Mouse (Mus musculus) monocyte, adult 5-6 weeks (primary cell): ENCODE data around the gene Mrc2. TPM values are rescaled to one million over a fixed set of nuclear protein-coding genes. Genes with fewer than 3 reads are reported as not detected.

Experiments
- ATAC-seq: fragments of 153-309, 156-312 bp; replicated peaks from 2 replicates; pipeline ENCODE4 v1.8.0; 2017; ENCODE audit warnings: mild to moderate bottlenecking; ENCODE audit not compliant: low TSS enrichment, insufficient number of reproducible peaks, severe bottlenecking, poor library complexity, low FRiP score
- total RNA-seq: library from RNA; stranded (forward); fragments of 200-1000, 200-491, 200-594 nt; gene quantifications from 3 replicates; pipeline ENCODE4 v1.2.3, GENCODE M21; 2017

The Mrc2 gene
- 0.11 to 0.58 TPM (median 0.38 TPM) in 3 replicates for total RNA-seq

GRCm38 (mm10) chr11:105292124-105293071 is at the start of gene Mrc2:
Gene Mrc2 (plus strand): TSS chr11:105292643.
- ATAC-seq, result no peak

GRCm38 (mm10) chr11:105246369-105246768 is 46.1 kb upstream of the Mrc2 start:
- ATAC-seq, result no peak

- ATAC-seq, result no peak
Observed at GRCm38 (mm10) chr11:105246785-105247184, 45.7 kb upstream of the Mrc2 start.

GRCm38 (mm10) chr11:105247321-105247720 is 45.1 kb upstream of the Mrc2 start:
- ATAC-seq, result no peak

GRCm38 (mm10) chr11:105259733-105260132 is 32.7 kb upstream of the Mrc2 start:
- ATAC-seq, result no peak

- no peak for ATAC-seq
Observed at GRCm38 (mm10) chr11:105261116-105261515, 31.3 kb upstream of the Mrc2 start.

- ATAC-seq, result no peak
Observed at GRCm38 (mm10) chr11:105261601-105262351, 30.7 kb upstream of the Mrc2 start.

GRCm38 (mm10) chr11:105264506-105264905 is 27.9 kb upstream of the Mrc2 start:
- no peak for ATAC-seq

GRCm38 (mm10) chr11:105264988-105265387 is 27.5 kb upstream of the Mrc2 start:
- no peak for ATAC-seq

GRCm38 (mm10) chr11:105270155-105270554 is 22.3 kb upstream of the Mrc2 start:
- no peak for ATAC-seq

- no peak for ATAC-seq
Observed at GRCm38 (mm10) chr11:105280456-105280855, 12.0 kb upstream of the Mrc2 start.

- no peak for ATAC-seq
Observed at GRCm38 (mm10) chr11:105281291-105281690, 11.2 kb upstream of the Mrc2 start.

- no peak for ATAC-seq
Observed at GRCm38 (mm10) chr11:105281763-105282459, 10.5 kb upstream of the Mrc2 start.

- ATAC-seq, result no peak
Observed at GRCm38 (mm10) chr11:105282460-105282859, 10.0 kb upstream of the Mrc2 start.

- no peak for ATAC-seq
Observed at GRCm38 (mm10) chr11:105283016-105283415, 9.4 kb upstream of the Mrc2 start.

- no peak for ATAC-seq
Observed at GRCm38 (mm10) chr11:105285720-105286119, 6.7 kb upstream of the Mrc2 start.

GRCm38 (mm10) chr11:105289403-105289802 is 3.0 kb upstream of the Mrc2 start:
- ATAC-seq, result no peak

GRCm38 (mm10) chr11:105291681-105292123 is 741 bp upstream of the Mrc2 start:
- no peak for ATAC-seq

- ATAC-seq, result no peak
Observed at GRCm38 (mm10) chr11:105293101-105293581, 698 bp downstream of the Mrc2 start.
